Mouse (Mus musculus) liver, postnatal 0 days (tissue): ENCODE measurements around the gene Arhgap15. TPM values are rescaled to one million over a fixed set of nuclear protein-coding genes. Genes with fewer than 3 reads are reported as not detected.
A peak's percentile ranks its signal among the peaks of the same experiment; 100 is the strongest.

Source experiments
- ATAC-seq: fragments of 200-750 bp; cut with Nextera tagmentation; 2 replicates; pipeline ENCODE4 v1.8.0; 2017; ENCODE audit warnings: mild to moderate bottlenecking, moderate library complexity
- DNase-seq: peaks from one replicate; pipeline ENCODE4 v3.0.0-alpha.2; 2016
- H3K27ac ChIP-seq: fragments of 300-500 bp; sonication (generic); 2 replicates; pipeline ENCODE4 v1.5.1; 2014; ENCODE audit warnings: antibody characterized with exemption, moderate library complexity, mild to moderate bottlenecking, low read depth
- H3K27me3 ChIP-seq: fragments of 300-500 bp; sonication (generic); 2 replicates; pipeline ENCODE4 v1.6.1; 2014; ENCODE audit warnings: low read length, control low read depth, mixed read lengths; ENCODE audit not compliant: insufficient read depth
- H3K36me3 ChIP-seq: fragments of 300-500 bp; sonication (generic); replicated peaks from 2 replicates; pipeline ENCODE4 v1.6.1; 2014; ENCODE audit warnings: mild to moderate bottlenecking, control low read depth, low read length, moderate library complexity, mixed read lengths; ENCODE audit not compliant: insufficient read depth
- H3K4me1 ChIP-seq: fragments of 300-500 bp; sonication (generic); 2 replicates; pipeline ENCODE4 v1.6.1; 2014; ENCODE audit warnings: antibody characterized with exemption, mild to moderate bottlenecking, control low read depth; ENCODE audit not compliant: insufficient read depth
- H3K4me2 ChIP-seq: fragments of 300-500 bp; sonication (generic); 2 replicates; pipeline ENCODE4 v1.6.1; 2014; ENCODE audit warnings: low read depth, mild to moderate bottlenecking, low read length, moderate library complexity, mixed read lengths
- H3K4me3 ChIP-seq: fragments of 300-500 bp; sonication (generic); 2 replicates; pipeline ENCODE4 v1.5.1; 2014; ENCODE audit warnings: low read depth, low read length
- H3K9ac ChIP-seq: fragments of 300-500 bp; sonication (generic); replicated peaks from 2 replicates; pipeline ENCODE4 v1.6.1; 2014; ENCODE audit warnings: mild to moderate bottlenecking, moderate library complexity
- H3K9me3 ChIP-seq: fragments of 300-500 bp; sonication (generic); 2 replicates; pipeline ENCODE4 v1.6.1; 2016; ENCODE audit warnings: mild to moderate bottlenecking, control low read depth, low read length, mixed read lengths
- CTCF ChIP-seq: sonication (generic); IDR thresholded peaks from 2 replicates; pipeline ENCODE4 v1.5.1; 2016; ENCODE audit warnings: antibody characterized with exemption, low read depth
- EP300 ChIP-seq: IDR thresholded peaks from 2 replicates; pipeline ENCODE4 v1.6.1; 2016; ENCODE audit warnings: antibody characterized with exemption, low read depth, mild to moderate bottlenecking
- WGBS: fragments of 180-500 bp; shearing (Covaris S2); extraction: QIAGEN DNeasy Blood & Tissue Kit; methylation state at CpG from one replicate; pipeline ENCODE4 v1.1.7; 2014; ENCODE audit not compliant: insufficient replicate concordance; 5-methylcytosine and 5-hydroxymethylcytosine counted together
- polyA plus RNA-seq: library from polyadenylated mRNA; unstranded; fragments of >200 nt; fragmentation: Nextera tagmentation; extraction: Ambion mirVana; gene quantifications from 2 replicates; pipeline ENCODE4 v1.2.1, GENCODE M21; 2015

Gene Arhgap15
- polyA plus RNA-seq, 1 experiment from 2014 or later, result 6.3 TPM

GRCm38 (mm10) chr2:43749321-43749720, 697 bp downstream of the Arhgap15 start:
- WGBS, result 31% methylated on average over 3 of the region's 3 CpGs
- peak overlapping the region; percentile 33 for H3K4me3 ChIP-seq
- H3K4me2 ChIP-seq, result peak overlapping the region; percentile 66
- ATAC-seq (no peak), DNase-seq (no peak)
- no peaks in the 10 kb centered on the region for H3K9me3 ChIP-seq
- 0 out of 2 replicates have a peak overlapping the region, but pooled peaks have one; percentile 32 for H3K9ac ChIP-seq
- H3K27me3 ChIP-seq, result no peaks in the 10 kb centered on the region
- H3K27ac ChIP-seq, result no peak overlapping the region; the same call in 1 of the 2 replicates
- H3K36me3 ChIP-seq, result no peaks in the 10 kb centered on the region
- no peak for TF ChIP-seq EP300
- TF ChIP-seq CTCF, result no peak
- peaks cover 4% of the 10 kb centered on the region; the same call in 1 of the 2 replicates for H3K4me1 ChIP-seq

- DNase-seq (no peak), ATAC-seq (no peak)
- Histone ChIP-seq H3K4me2 (no peak overlapping the region), H3K27ac (no peak overlapping the region), H3K4me1 (no peaks in the 10 kb centered on the region), H3K9ac (no peak overlapping the region), H3K9me3 (no peaks in the 10 kb centered on the region), H3K27me3 (no peaks in the 10 kb centered on the region), H3K36me3 (no peaks in the 10 kb centered on the region), H3K4me3 (no peak overlapping the region)
- WGBS, result 84% methylated on average over 3 of the region's 3 CpGs
- no peak for TF ChIP-seq EP300
- no peak for TF ChIP-seq CTCF
Measured at GRCm38 (mm10) chr2:43755899-43756298, 7.3 kb downstream of the Arhgap15 start.

DNA sequence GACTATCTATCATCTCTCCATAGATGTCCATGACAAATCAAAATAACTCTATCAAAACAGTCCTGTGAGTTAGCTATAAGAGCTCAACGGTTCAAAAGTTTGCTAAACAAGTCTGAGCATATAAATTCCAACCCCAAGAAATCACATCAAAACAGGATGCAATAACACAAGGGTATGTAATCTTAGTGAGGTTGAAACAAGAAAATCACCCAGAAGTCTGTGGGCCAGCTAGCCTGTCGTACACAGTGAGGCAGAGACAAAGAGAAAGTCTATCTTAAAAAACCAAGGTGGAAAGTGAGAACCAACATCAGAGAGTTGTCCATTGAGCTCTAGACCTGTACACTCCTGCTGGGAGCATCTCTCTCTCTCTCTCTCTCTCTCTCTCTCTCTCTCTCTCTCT, 8.0 kb downstream of the Arhgap15 start:
- H3K4me1 ChIP-seq, result no peaks in the 10 kb centered on the region
- H3K4me2 ChIP-seq, result no peak overlapping the region
- 76% methylated on average over 2 of the region's 2 CpGs for WGBS
- H3K9me3 ChIP-seq, result no peaks in the 10 kb centered on the region
- H3K27me3 ChIP-seq, result no peaks in the 10 kb centered on the region
- no peaks in the 10 kb centered on the region for H3K36me3 ChIP-seq
- TF ChIP-seq EP300 (no peak), CTCF (no peak)
- ATAC-seq (no peak), DNase-seq (no peak)
- no peak overlapping the region for H3K27ac ChIP-seq
- no peak overlapping the region for H3K4me3 ChIP-seq
- no peak overlapping the region for H3K9ac ChIP-seq

DNA sequence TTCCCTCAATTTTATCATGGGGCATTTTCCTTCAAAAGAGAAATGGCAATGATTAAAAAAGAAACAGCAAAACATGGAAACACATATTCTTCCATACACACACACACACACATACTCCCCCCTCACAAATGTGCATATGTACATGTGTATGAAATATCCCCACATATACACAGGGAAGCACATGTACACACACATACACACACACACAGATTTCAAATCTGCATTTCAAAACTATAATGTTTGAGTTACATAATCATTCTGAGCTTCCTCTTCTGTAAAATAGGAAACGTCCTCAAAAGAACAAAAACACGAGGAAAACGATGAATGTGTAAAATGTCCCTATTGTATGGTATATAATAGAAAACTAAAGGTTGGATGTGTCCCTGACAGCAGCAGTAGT, 13.1 kb downstream of the Arhgap15 start:
- no peak overlapping the region for H3K27ac ChIP-seq
- no peak for ATAC-seq

DNA sequence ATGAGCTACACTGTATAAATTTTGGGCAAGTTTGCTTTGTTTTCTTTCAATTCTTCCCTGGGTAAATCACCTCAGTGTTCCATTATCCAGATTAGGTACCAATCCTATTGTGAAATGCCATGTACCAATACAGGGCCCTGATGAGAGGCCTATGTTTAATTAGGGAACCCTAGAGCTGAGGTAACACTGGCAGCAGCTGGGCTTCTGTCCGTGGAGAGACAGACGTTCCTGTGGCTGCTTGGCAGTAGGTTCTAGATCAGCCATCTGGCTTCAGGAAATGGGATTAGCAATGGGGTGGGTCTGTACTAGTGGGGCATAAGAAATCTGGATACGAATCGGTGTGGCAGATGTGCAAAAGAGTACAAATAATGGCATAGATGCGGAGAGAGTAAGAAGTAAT, 14.7 kb downstream of the Arhgap15 start:
- WGBS, result 62% methylated on average over 5 of the region's 5 CpGs
- Histone ChIP-seq H3K9ac (no peak overlapping the region), H3K4me3 (no peak overlapping the region), H3K27ac (no peak overlapping the region), H3K4me1 (no peaks in the 10 kb centered on the region), H3K4me2 (no peak overlapping the region), H3K36me3 (no peaks in the 10 kb centered on the region), H3K27me3 (no peaks in the 10 kb centered on the region), H3K9me3 (no peaks in the 10 kb centered on the region)
- ATAC-seq (no peak), DNase-seq (no peak)
- no peak for TF ChIP-seq CTCF
- TF ChIP-seq EP300, result no peak

More for the DNA sequence above, 13.1 kb downstream of the Arhgap15 start:
- WGBS, result 46% methylated on average over 3 of the region's 3 CpGs
- TF ChIP-seq CTCF (no peak), EP300 (no peak)
- H3K9me3 ChIP-seq, result no peaks in the 10 kb centered on the region
- no peak overlapping the region for H3K4me3 ChIP-seq
- H3K36me3 ChIP-seq, result no peaks in the 10 kb centered on the region
- no peak for DNase-seq
- no peak overlapping the region for H3K9ac ChIP-seq
- H3K27me3 ChIP-seq, result no peaks in the 10 kb centered on the region
- H3K4me1 ChIP-seq, result no peaks in the 10 kb centered on the region
- no peak overlapping the region for H3K4me2 ChIP-seq

DNA sequence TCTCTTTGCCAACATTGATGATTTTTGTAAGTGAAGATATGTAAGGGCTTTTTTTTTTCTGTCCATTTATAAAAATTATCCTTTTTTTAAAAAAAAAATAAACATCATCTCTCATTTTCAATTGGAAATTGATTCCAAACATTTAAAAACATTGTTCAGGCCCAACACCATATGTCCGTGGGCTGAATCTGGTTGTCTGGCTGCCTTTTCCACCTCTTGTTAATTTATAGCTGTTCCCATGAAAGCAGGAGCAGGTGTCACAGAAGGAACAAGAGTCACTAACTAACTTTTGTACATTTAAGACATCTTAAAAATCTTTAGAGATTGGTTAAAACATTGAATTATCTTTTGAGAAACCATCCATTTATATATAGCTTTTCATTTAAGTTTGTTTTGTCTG, 15.8 kb downstream of the Arhgap15 start:
- H3K27me3 ChIP-seq, result no peaks in the 10 kb centered on the region
- DNase-seq (no peak), ATAC-seq (no peak)
- H3K9ac ChIP-seq, result no peak overlapping the region
- 70% methylated on average over 1 of the region's 1 CpGs for WGBS
- H3K9me3 ChIP-seq, result no peaks in the 10 kb centered on the region
- H3K4me1 ChIP-seq, result no peaks in the 10 kb centered on the region
- no peak overlapping the region for H3K4me2 ChIP-seq
- no peak overlapping the region for H3K4me3 ChIP-seq
- no peaks in the 10 kb centered on the region for H3K36me3 ChIP-seq
- no peak overlapping the region for H3K27ac ChIP-seq
- no peak for TF ChIP-seq EP300
- TF ChIP-seq CTCF, result no peak

GRCm38 (mm10) chr2:43766200-43766599, 17.6 kb downstream of the Arhgap15 start:
- no peak for ATAC-seq
- 86% methylated on average over 3 of the region's 3 CpGs for WGBS

More at GRCm38 (mm10) chr2:43766200-43766599, 17.6 kb downstream of the Arhgap15 start:
- Histone ChIP-seq H3K27ac (no peak overlapping the region), H3K27me3 (no peaks in the 10 kb centered on the region), H3K4me3 (no peak overlapping the region), H3K9me3 (no peaks in the 10 kb centered on the region), H3K9ac (no peak overlapping the region), H3K4me2 (no peak overlapping the region), H3K4me1 (no peaks in the 10 kb centered on the region), H3K36me3 (no peaks in the 10 kb centered on the region)
- DNase-seq, result no peak
- TF ChIP-seq CTCF (no peak), EP300 (no peak)
